Mouse (Mus musculus): ENCODE data around the gene Apba3.

GRCm38 (mm10) chr10:81303761-81304160, 37.0 kb downstream of the Apba3 start:
- no peak for TF ChIP-seq POLR2A (IDR thresholded peaks at IDR 0.05; ENCODE audit: borderline replicate concordance, control insufficient read depth, low read depth, low read length)
- no peak for TF ChIP-seq CTCF (IDR thresholded peaks at IDR 0.05; ENCODE audit: control insufficient read depth, insufficient read depth, low read length)
